Mouse (Mus musculus) CD4-positive, CD25-positive, alpha-beta regulatory T cell (primary cell): ENCODE data around the gene Fkbp8. TPM values are rescaled to one million over a fixed set of nuclear protein-coding genes. Genes with fewer than 3 reads are reported as not detected.

Experiments
- polyA plus RNA-seq: library from polyadenylated mRNA; unstranded; fragments of 100-300 nt; shearing (Covaris generic); gene quantifications from one replicate; pipeline ENCODE4 v1.2.1, GENCODE M21; 2017

The Fkbp8 gene
- polyA plus RNA-seq = 422 TPM

DNA sequence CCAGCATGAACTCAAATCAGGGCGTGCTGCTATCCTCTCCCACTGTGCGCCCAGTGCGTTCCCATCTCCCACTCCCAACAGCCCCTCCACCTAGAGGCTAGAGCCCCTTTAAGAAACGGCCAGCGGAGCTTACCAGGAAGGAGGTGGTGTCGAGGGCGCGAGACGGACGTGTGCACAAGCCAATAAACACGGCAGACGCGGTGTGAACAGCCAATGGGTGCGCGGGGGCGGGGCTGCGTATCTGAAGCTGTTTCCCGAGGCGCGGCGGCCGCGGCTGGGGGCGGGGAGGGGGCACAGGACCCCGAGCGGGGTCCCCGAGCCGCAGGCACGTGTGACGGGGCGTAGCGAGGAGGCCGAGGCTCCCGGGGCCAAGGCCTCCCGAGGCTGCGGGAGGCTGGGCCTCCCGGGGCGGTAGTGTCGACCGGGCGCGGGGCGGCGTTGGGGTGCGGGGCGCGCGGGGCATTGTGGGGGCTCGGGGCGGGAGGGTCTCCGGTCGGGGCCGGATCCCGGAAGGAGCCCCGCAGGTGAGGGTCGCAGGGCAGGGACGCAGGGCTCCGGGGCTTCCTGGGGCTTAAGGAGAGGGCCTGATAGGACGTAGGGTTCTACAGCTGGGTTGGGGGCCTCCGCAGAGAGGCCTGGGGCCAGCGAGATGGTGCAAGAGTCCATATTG is at the start of gene Fkbp8, which contains the start of gene Kxd1:
Gene Fkbp8, plus strand, starts transcription at position 213 of the 670 bp plus-strand sequence.
Gene Kxd1, minus strand, starts transcription at position 445 of the 670 bp plus-strand sequence.

DNA sequence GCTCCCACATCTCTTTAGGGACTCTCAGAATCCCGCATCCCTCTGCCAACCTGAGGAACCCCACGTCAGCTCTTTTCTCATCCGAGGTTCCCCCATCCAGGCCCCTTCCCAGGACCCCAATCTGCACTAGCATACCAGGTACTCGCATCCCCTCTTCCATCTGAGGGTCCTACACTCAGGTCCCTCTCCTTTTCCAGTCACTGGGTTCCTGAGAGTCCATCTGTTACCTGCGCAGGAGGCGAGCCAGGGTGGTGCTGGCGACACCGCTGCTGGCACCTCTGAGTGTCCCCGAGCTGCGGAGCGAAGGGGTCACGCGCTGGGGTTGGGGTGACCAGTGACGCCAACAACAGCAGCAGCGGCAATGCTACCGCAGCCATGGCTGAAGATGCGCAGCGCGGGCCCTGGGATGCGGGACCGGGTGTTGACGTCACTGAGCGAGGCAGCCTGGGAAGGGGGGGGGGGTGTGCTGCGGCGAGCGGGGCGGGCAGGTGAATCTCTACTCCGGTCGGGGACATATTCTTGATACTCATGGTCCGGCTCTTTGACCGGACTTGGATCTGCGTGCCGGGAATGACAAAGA is 40.5 kb upstream of the Fkbp8 start, which contains the start of gene Tmem59l:
Gene Tmem59l, minus strand, starts transcription at position 418 of the 580 bp plus-strand sequence.

DNA sequence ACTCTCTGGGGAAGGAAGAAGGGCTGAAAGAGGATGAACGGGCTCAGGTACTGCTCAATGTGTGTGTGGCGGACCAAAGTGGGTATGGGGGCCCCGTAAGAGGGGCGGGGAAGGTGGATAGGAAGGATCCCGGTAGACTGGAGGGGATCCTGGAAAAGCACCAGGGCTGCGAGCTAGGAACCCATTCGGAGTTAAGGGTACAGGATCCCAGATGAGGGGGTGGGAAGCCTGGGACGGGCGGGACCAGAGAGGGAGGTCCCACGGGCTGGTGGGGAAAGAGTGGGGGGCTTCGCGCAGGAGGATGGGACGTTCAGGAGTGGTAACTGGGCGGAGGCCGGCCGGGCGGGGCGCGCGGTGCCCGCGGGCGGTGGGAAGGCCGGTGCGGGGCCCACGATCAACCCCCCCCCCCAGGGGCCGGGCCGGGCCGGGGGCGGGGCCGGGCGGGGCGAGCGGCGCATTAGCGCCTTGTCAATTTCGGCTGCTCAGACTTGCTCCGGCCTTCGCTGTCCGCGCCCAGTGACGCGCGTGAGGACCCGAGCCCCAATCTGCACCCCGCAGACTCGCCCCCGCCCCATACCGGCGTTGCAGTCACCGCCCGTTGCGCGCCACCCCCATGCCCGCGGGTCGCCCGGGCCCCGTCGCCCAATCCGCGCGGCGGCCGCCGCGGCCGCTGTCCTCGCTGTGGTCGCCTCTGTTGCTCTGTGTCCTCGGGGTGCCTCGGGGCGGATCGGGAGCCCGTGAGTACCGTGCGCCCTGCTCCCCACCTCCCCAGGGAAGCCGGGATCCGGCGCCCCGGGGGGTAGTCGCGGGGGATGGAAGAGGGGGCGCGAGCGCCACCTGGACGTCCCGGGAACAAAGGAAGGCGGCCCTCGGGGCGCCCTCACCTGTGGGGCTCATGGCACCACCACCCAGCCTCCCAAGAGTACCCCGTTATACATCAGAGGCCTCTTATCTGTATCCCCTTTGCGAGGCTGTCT is 34.6 kb upstream of the Fkbp8 start, which contains the start of gene Crlf1:
Gene Crlf1, plus strand, starts transcription at position 495 of the 977 bp plus-strand sequence.

DNA sequence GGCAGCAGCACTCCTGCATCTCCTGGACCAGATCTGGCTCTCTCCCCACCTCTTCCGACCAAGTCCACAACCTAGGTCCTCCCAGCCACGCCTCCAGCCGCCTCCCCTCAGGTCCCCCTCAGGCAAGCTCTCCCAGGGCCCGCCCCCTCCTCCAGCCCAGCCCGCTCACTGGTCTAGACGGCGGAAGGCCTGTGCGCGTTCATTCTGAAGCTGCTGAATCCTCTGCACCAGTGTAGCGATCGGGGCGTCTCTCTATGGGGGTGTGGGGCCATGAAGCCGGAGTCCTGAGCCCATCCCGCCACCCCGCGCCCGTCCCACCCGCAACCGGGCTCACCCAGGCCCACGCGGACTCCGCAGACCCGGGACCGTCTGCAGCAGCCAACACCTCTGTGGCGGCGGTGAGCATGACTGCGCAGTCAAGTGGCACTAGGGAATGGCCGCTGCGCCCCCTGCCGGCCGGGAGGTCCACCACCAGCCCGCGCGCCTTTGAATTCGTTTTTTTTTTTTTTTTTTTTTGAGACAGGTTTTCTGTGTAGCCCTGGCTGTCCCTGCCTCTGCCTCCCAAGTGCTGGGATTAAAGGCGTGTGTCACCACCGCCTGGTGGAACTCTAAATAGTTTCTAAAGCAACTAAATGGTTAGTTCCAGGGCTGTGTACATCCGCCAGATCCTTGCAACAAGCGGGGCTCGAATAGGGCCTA is 21.0 kb upstream of the Fkbp8 start, which contains the start of gene Rex1bd:
Gene Rex1bd, minus strand, starts transcription at position 425 of the 699 bp plus-strand sequence.

DNA sequence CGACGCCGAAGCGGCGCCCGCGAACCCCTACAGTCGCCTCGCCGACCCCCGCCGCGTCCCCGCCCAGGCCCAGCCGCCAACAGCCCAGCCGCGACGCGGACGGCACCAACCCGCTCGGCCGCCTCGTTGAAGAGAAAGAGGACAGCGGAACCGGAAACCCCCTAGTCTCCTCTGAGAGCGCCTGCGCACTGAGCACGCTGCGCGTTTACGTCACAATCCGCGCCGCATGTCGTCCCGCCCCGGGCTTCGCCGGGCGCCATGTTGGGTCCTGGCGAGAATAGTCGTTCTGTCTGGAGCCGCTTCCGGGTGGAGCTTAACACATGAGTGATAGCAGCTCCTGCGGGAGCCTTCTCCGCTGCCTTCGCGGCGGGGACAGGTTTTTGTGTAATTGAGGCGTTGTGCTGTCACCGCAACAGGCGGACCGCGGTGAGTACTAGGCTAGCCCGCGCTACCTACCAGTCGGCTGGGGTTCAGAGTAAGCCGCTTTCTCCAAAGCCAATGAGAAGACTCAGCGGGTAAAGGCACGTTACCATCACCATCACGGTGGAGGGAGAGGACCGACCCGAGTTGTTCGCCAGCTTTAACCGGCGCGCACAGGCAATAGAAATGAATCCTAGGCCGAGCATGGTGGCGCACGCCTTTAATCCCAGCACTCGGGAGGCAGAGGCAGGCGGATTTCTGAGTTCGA is 17.2 kb upstream of the Fkbp8 start, which contains the start of gene Uba52:
Gene Uba52, minus strand, starts transcription at position 574 of the 688 bp plus-strand sequence.

DNA sequence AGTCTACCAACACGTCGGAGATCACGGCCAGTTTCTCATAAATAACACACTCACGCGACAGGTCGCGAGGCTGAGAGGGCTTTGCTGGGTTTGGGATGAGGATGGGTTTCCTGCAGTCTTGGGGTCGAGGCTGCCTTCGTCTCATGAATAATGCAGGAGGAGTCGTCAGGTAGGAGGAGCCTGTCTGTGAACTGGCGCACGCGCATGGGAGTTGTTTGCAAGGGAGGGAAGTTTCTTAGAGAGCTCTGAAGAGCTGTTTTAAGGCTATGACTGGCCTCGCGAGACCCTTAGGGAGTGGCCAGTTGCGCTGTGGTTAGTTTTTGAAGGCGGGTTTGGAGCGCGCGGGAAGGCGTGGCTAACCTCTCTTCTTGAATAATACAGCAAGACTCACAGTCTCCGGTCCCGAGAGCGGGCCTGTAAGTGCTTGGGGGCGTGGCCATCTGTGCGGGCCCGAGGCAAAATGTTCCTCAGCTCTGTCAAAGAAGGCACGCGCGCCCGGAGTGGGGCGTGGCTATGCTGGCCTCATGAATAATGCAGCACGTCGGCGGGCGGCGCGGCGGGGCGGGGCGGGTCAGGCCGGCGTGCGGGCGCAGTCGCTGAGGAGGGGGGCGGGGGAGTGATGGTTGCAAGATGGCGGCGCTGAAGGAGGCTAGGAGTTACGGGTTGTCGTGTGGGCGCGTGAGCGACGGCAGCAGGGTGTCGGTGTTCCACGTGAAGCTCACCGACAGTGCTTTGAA is 11.7 kb downstream of the Fkbp8 start, which contains the start of gene Ell:
Gene Ell, plus strand, starts transcription at position 381 of the 737 bp plus-strand sequence.

Other genes with a start within 250 kb of the Fkbp8 start
- gene Homer3, start 244.9 kb upstream of the Fkbp8 start, polyA plus RNA-seq = 6.7 TPM
- gene Ddx49, start 225.2 kb upstream of the Fkbp8 start, polyA plus RNA-seq = 56.7 TPM
- 351 TPM for gene Cope, start 225.2 kb upstream of the Fkbp8 start, polyA plus RNA-seq
- gene Cers1, start 211.9 kb upstream of the Fkbp8 start, polyA plus RNA-seq = not detected
- 0.57 TPM for gene Gdf1, start 197.9 kb upstream of the Fkbp8 start, polyA plus RNA-seq
- 90.9 TPM for gene Upf1, start 174.4 kb upstream of the Fkbp8 start, polyA plus RNA-seq
- gene Comp, start 154.2 kb upstream of the Fkbp8 start, polyA plus RNA-seq = 2.5 TPM
- 16.7 TPM for gene Crtc1, start 88.1 kb upstream of the Fkbp8 start, polyA plus RNA-seq
- 19.3 TPM for gene Klhl26, start 50.8 kb upstream of the Fkbp8 start, polyA plus RNA-seq
- not detected for gene Tmem59l, start 40.4 kb upstream of the Fkbp8 start, polyA plus RNA-seq
- not detected for gene Crlf1, start 34.6 kb upstream of the Fkbp8 start, polyA plus RNA-seq
- gene Rex1bd, start 21.0 kb upstream of the Fkbp8 start, polyA plus RNA-seq = 108 TPM
- gene Uba52, start 16.9 kb upstream of the Fkbp8 start, polyA plus RNA-seq = 975 TPM
- gene Kxd1, start 232 bp downstream of the Fkbp8 start, polyA plus RNA-seq = 90.3 TPM
- gene Ell, start 11.7 kb downstream of the Fkbp8 start, polyA plus RNA-seq = 39.6 TPM
- 95.3 TPM for gene Isyna1, start 66.6 kb downstream of the Fkbp8 start, polyA plus RNA-seq
- 141 TPM for gene Ssbp4, start 81.1 kb downstream of the Fkbp8 start, polyA plus RNA-seq
- 0.24 TPM for gene Lrrc25, start 88.4 kb downstream of the Fkbp8 start, polyA plus RNA-seq
- not detected for gene Gdf15, start 104.7 kb downstream of the Fkbp8 start, polyA plus RNA-seq
- gene Pgpep1, start 132.7 kb downstream of the Fkbp8 start, polyA plus RNA-seq = 5.5 TPM
- 379 TPM for gene Lsm4, start 145.5 kb downstream of the Fkbp8 start, polyA plus RNA-seq
- 866 TPM for gene Jund, start 171.2 kb downstream of the Fkbp8 start, polyA plus RNA-seq
- gene Iqcn, start 175.7 kb downstream of the Fkbp8 start, polyA plus RNA-seq = 0.16 TPM
- gene Gm3336, start 190.8 kb downstream of the Fkbp8 start, polyA plus RNA-seq = not detected
- 0.98 TPM for gene Pde4c, start 196.0 kb downstream of the Fkbp8 start, polyA plus RNA-seq
- 13.2 TPM for gene Rab3a, start 227.0 kb downstream of the Fkbp8 start, polyA plus RNA-seq
- gene Mpv17l2, start 233.2 kb downstream of the Fkbp8 start, polyA plus RNA-seq = 71.6 TPM
- 32.8 TPM for gene Pik3r2, start 249.0 kb downstream of the Fkbp8 start, polyA plus RNA-seq